Mouse (Mus musculus): ENCODE results near the gene Dnah6.

The Dnah6 gene

GRCm38 (mm10) chr6:73143403-73143802, 78.0 kb downstream of the Dnah6 start:
- no peak for DNase-seq (ENCODE audit: low read depth, low spot score)

- DNase-seq (ENCODE audit: low read depth, low spot score) = no peak
These were observed 78.7 kb downstream of the Dnah6 start for GRCm38 (mm10) chr6:73142776-73143175.

GRCm38 (mm10) chr6:73140836-73141235, 80.6 kb downstream of the Dnah6 start:
- DNase-seq (ENCODE audit: low read depth, low spot score) = no peak

GRCm38 (mm10) chr6:73132784-73133183, 88.7 kb downstream of the Dnah6 start:
- no peak for DNase-seq (ENCODE audit: low read depth, low spot score)

GRCm38 (mm10) chr6:73127594-73127993, 93.9 kb downstream of the Dnah6 start:
- DNase-seq (ENCODE audit: low read depth, low spot score) = no peak

- DNase-seq (ENCODE audit: low read depth, low spot score) = no peak
These were observed 101.1 kb downstream of the Dnah6 start for GRCm38 (mm10) chr6:73120348-73120747.

- no peak for DNase-seq (ENCODE audit: low read depth, low spot score)
These were observed 107.6 kb downstream of the Dnah6 start for GRCm38 (mm10) chr6:73113898-73114297.

GRCm38 (mm10) chr6:73113365-73113764, 108.1 kb downstream of the Dnah6 start:
- no peak for DNase-seq (ENCODE audit: low read depth, low spot score)

GRCm38 (mm10) chr6:73093133-73093532, 128.3 kb downstream of the Dnah6 start:
- DNase-seq (ENCODE audit: low read depth, low spot score) = no peak

GRCm38 (mm10) chr6:73090836-73091235, 130.6 kb downstream of the Dnah6 start:
- no peak for DNase-seq (ENCODE audit: low read depth, low spot score)

GRCm38 (mm10) chr6:73082571-73082970, 138.9 kb downstream of the Dnah6 start:
- no peak for DNase-seq (ENCODE audit: low read depth, low spot score)

- DNase-seq (ENCODE audit: low read depth, low spot score) = no peak
These were observed 149.2 kb downstream of the Dnah6 start for GRCm38 (mm10) chr6:73072093-73072786.

- DNase-seq (ENCODE audit: low read depth, low spot score) = no peak
These were observed 150.2 kb downstream of the Dnah6 start for GRCm38 (mm10) chr6:73071214-73071613.

- no peak for DNase-seq (ENCODE audit: low read depth, low spot score)
These were observed 150.8 kb downstream of the Dnah6 start for GRCm38 (mm10) chr6:73070663-73071062.

GRCm38 (mm10) chr6:73064551-73064950, 156.9 kb downstream of the Dnah6 start:
- no peak for DNase-seq (ENCODE audit: low read depth, low spot score)

GRCm38 (mm10) chr6:73059596-73060121, 161.8 kb downstream of the Dnah6 start:
- DNase-seq (ENCODE audit: low read depth, low spot score) = no peak

- no peak for DNase-seq (ENCODE audit: low read depth, low spot score)
These were observed 162.3 kb downstream of the Dnah6 start for GRCm38 (mm10) chr6:73059162-73059561.

- DNase-seq (ENCODE audit: low read depth, low spot score) = no peak
These were observed 166.1 kb downstream of the Dnah6 start for GRCm38 (mm10) chr6:73055347-73055746.

- DNase-seq (ENCODE audit: low read depth, low spot score) = no peak
These were observed 166.6 kb downstream of the Dnah6 start for GRCm38 (mm10) chr6:73054807-73055206.

GRCm38 (mm10) chr6:73053526-73053925, 167.9 kb downstream of the Dnah6 start:
- no peak for DNase-seq (ENCODE audit: low read depth, low spot score)

- no peak for DNase-seq (ENCODE audit: low read depth, low spot score)
These were observed 174.2 kb downstream of the Dnah6 start for GRCm38 (mm10) chr6:73047259-73047658.

GRCm38 (mm10) chr6:73045944-73046343, 175.5 kb downstream of the Dnah6 start:
- no peak for DNase-seq (ENCODE audit: low read depth, low spot score)

- DNase-seq (ENCODE audit: low read depth, low spot score) = no peak
These were observed 179.2 kb downstream of the Dnah6 start for GRCm38 (mm10) chr6:73042278-73042677.

GRCm38 (mm10) chr6:73038291-73038690, 183.2 kb downstream of the Dnah6 start:
- DNase-seq (ENCODE audit: low read depth, low spot score) = no peak

All from mesoderm, embryonic 11.5 days (tissue).